Mouse (Mus musculus) lung, embryonic 16.5 days (tissue): ENCODE measurements around the gene Rnf224. TPM values are rescaled to one million over a fixed set of nuclear protein-coding genes. Genes with fewer than 3 reads are reported as not detected.

Experiments used
- ATAC-seq: fragments of 200-750 bp; cut with Nextera tagmentation; 2 replicates; pipeline ENCODE4 v1.8.0; 2017; ENCODE audit warnings: low read depth, mild to moderate bottlenecking, moderate library complexity
- H3K27ac ChIP-seq: fragments of 300-500 bp; sonication (generic); 2 replicates; pipeline ENCODE4 v1.5.1; 2014; ENCODE audit warnings: mild to moderate bottlenecking, control low read depth, low read length
- H3K27me3 ChIP-seq: fragments of 300-500 bp; sonication (generic); 2 replicates; pipeline ENCODE4 v1.6.1; 2014; ENCODE audit warnings: low read depth, low read length, mixed read lengths; ENCODE audit not compliant: control insufficient read depth, insufficient read depth
- H3K36me3 ChIP-seq: fragments of 300-500 bp; sonication (generic); 2 replicates; pipeline ENCODE4 v1.6.1; 2014; ENCODE audit warnings: low read length; ENCODE audit not compliant: control insufficient read depth, insufficient read depth
- H3K4me1 ChIP-seq: fragments of 300-500 bp; sonication (generic); replicated peaks from 2 replicates; pipeline ENCODE4 v1.6.1; 2014; ENCODE audit warnings: low read length, mixed read lengths; ENCODE audit not compliant: control insufficient read depth, insufficient read depth
- H3K4me2 ChIP-seq: fragments of 300-500 bp; sonication (generic); 2 replicates; pipeline ENCODE4 v1.6.1; 2014; ENCODE audit warnings: low read depth, low read length, control low read depth
- H3K4me3 ChIP-seq: fragments of 300-500 bp; sonication (generic); 2 replicates; pipeline ENCODE4 v1.5.1; 2014; ENCODE audit warnings: mild to moderate bottlenecking, low read length, control low read depth
- H3K9ac ChIP-seq: fragments of 300-500 bp; sonication (generic); 2 replicates; pipeline ENCODE4 v1.6.1; 2014; ENCODE audit warnings: low read length, control low read depth
- H3K9me3 ChIP-seq: fragments of 300-500 bp; sonication (generic); 2 replicates; pipeline ENCODE4 v1.6.1; 2016; ENCODE audit warnings: low read length; ENCODE audit not compliant: control insufficient read depth
- WGBS: fragments of 180-500 bp; shearing (Covaris S2); extraction: QIAGEN DNeasy Blood & Tissue Kit; methylation state at CpG from one replicate; pipeline ENCODE4 v1.1.7; 2014; 5-methylcytosine and 5-hydroxymethylcytosine counted together
- polyA plus RNA-seq: library from polyadenylated mRNA; unstranded; fragments of >200 nt; fragmentation: Nextera tagmentation; extraction: Ambion mirVana; gene quantifications from 2 replicates; pipeline ENCODE4 v1.2.1, GENCODE M21; 2015

Rnf224 gene
- polyA plus RNA-seq, result not detected in 2 replicates

DNA sequence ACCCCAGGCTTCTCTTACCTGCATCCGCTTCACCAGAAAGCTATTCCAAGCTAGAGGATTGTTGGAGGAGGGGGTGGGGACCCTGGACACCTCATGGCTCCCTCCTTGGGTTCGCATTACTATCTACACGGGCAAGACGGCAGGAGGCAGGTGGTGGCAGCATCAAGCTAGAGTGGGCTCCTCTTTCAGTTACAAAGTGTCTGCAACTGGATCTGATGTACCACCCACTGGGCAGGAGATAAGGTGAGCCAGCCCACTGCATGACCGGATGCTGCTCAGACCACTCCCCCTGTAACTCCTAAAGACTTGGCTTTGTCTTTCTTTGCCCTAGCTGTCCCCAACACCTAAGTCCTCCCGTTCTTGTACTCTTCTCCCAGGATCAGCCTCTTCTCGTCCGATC lies at the start of gene Rnf224:
Gene Rnf224, minus strand, starts transcription at position 174 of the 400 bp plus-strand sequence.
- Histone ChIP-seq H3K4me2 (no peak within 1 kb of the TSS), H3K36me3 (no peaks in the 10 kb centered on the region), H3K4me3 (no peak within 1 kb of the TSS), H3K4me1 (peaks cover 8% of the 10 kb centered on the region), H3K9ac (no peak within 1 kb of the TSS), H3K9me3 (no peaks in the 10 kb centered on the region), H3K27ac (no peak within 1 kb of the TSS), H3K27me3 (peaks cover 1% of the 10 kb centered on the region)
- ATAC-seq, result no peak
- 24% methylated on average over 8 of the region's 8 CpGs for WGBS

DNA sequence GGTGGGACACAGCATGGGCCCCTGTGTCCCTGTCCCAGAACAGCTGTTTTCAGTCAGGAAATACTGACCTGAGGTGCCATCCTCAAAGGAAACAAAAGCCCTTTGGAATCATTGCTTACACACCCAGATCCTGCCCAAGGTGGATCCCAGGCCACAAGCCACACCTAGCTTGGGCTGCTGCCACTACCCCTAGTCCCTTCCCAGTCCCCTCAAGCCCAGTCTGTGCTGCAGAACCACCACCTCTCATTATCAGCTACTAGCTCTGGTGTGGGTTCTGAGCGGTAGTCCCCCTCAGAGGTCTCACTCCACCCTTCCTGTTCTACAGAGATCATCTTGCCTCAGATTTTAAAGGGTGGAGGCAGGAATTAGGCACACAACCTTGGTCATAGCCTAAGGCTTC lies 49.7 kb upstream of the Rnf224 start:
- ATAC-seq, result peak; percentile 16; the same call in 1 of the 2 replicates
- Histone ChIP-seq H3K9ac (peak overlapping the region; percentile 43; the same call in 1 of the 2 replicates), H3K4me1 (peaks cover 21% of the 10 kb centered on the region), H3K9me3 (no peaks in the 10 kb centered on the region), H3K27ac (peak overlapping the region; percentile 92), H3K4me3 (no peak overlapping the region), H3K4me2 (peak overlapping the region; percentile 30; the same call in 1 of the 2 replicates), H3K36me3 (peaks cover 33% of the 10 kb centered on the region), H3K27me3 (peaks cover 29% of the 10 kb centered on the region)
- 68% methylated on average over 1 of the region's 1 CpGs for WGBS

GRCm38 (mm10) chr2:25285551-25285950 lies 49.0 kb upstream of the Rnf224 start:
- Histone ChIP-seq H3K36me3 (peaks cover 37% of the 10 kb centered on the region), H3K4me1 (peaks cover 14% of the 10 kb centered on the region), H3K9ac (no peak overlapping the region), H3K27me3 (peaks cover 21% of the 10 kb centered on the region), H3K9me3 (no peaks in the 10 kb centered on the region), H3K4me3 (no peak overlapping the region), H3K4me2 (no peak overlapping the region), H3K27ac (peak overlapping the region; percentile 92)
- no peak for ATAC-seq
- WGBS, result 82% methylated on average over 2 of the region's 2 CpGs

DNA sequence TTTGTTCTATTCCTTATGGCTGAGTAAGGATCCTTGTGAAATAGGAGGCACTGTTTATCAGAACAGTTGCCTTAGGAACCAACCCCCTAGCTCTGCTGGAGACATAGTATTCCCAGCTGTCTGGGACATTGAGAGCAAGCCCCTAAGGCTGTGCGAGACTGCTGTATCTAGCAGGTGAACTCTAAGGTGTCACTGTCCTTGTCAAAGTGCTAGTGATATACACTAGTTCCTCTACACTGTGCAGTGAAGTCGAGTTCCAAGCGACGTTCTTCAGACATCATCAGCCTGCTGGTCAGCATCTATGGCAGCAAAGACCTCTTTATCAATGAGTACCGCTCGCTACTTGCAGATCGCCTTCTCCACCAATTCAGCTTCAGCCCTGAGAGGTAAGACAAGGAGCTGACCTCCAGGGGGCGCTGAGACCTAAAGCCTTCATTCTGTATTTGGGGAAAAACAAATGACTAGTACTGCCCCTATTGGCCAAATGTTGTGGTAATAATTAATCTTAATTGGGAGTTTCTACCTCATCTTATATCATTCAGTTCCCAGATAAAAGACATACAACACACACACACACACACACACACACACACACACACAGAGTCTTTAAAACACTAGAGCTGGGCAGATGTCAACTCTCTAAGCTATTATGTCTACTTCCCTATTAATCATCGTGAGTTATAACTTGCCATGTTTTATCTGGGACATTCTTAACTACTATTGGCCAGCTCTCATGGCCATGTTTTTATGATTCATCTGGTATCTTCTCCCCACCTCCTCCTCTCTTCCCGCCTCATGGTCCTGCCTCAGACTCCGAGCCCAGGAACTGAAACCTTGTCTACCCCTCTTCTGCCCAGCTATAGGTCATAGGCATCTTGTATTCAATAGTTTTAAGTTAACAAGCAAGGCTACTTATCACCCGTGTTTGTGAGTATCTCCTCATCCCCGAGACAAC lies 42.6 kb upstream of the Rnf224 start:
- peak; percentile 47 for ATAC-seq

GRCm38 (mm10) chr2:25273010-25273409 lies 36.4 kb upstream of the Rnf224 start:
- 26% methylated on average over 16 of the region's 16 CpGs for whole genome bisulfite sequencing

More for the DNA sequence above, 42.6 kb upstream of the Rnf224 start:
- Histone ChIP-seq H3K9ac (no peak overlapping the region), H3K4me3 (no peak overlapping the region), H3K27me3 (no peaks in the 10 kb centered on the region), H3K4me1 (no peaks in the 10 kb centered on the region), H3K4me2 (no peak overlapping the region), H3K27ac (no peak overlapping the region), H3K36me3 (peaks cover 62% of the 10 kb centered on the region), H3K9me3 (no peaks in the 10 kb centered on the region)
- WGBS, result 57% methylated on average over 13 of the region's 13 CpGs

DNA sequence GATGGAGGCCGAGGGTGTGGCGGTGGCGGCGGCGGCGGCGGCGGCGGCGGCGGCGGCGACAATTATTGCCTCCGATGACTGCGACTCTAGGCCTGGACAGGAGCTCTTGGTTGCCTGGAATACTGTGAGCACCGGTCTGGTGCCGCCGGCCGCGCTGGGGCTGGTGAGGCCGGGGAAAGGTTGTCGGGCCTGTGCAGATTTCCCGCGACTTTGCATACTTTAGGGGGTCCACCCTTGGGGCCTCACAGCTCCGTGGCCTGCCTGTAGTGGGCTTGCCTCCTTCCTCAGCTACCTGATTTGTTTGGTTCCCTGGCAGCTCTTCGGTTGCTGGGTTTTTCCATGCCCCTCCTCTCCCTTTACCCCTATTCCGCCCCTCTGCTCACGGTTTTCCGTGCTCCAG lies 35.9 kb upstream of the Rnf224 start:
- peak; percentile 59 for ATAC-seq
- H3K27ac ChIP-seq, result no peak overlapping the region
- peaks cover 16% of the 10 kb centered on the region for H3K4me1 ChIP-seq
- WGBS, result under 1% methylated on average over 27 of the region's 29 CpGs
- no peaks in the 10 kb centered on the region for H3K27me3 ChIP-seq
- H3K9ac ChIP-seq, result peak overlapping the region; percentile 89
- H3K4me2 ChIP-seq, result peak overlapping the region; percentile 88
- H3K36me3 ChIP-seq, result peaks cover 28% of the 10 kb centered on the region
- no peaks in the 10 kb centered on the region for H3K9me3 ChIP-seq
- H3K4me3 ChIP-seq, result peak overlapping the region; percentile 79

More at GRCm38 (mm10) chr2:25273010-25273409, 36.4 kb upstream of the Rnf224 start:
- H3K4me3 ChIP-seq, result peak overlapping the region; percentile 79
- no peak overlapping the region for H3K27ac ChIP-seq
- H3K27me3 ChIP-seq, result no peaks in the 10 kb centered on the region
- H3K4me1 ChIP-seq, result peaks cover 16% of the 10 kb centered on the region
- no peaks in the 10 kb centered on the region for H3K9me3 ChIP-seq
- H3K36me3 ChIP-seq, result peaks cover 33% of the 10 kb centered on the region
- H3K9ac ChIP-seq, result peak overlapping the region; percentile 89
- no peak for ATAC-seq
- H3K4me2 ChIP-seq, result peak overlapping the region; percentile 88

DNA sequence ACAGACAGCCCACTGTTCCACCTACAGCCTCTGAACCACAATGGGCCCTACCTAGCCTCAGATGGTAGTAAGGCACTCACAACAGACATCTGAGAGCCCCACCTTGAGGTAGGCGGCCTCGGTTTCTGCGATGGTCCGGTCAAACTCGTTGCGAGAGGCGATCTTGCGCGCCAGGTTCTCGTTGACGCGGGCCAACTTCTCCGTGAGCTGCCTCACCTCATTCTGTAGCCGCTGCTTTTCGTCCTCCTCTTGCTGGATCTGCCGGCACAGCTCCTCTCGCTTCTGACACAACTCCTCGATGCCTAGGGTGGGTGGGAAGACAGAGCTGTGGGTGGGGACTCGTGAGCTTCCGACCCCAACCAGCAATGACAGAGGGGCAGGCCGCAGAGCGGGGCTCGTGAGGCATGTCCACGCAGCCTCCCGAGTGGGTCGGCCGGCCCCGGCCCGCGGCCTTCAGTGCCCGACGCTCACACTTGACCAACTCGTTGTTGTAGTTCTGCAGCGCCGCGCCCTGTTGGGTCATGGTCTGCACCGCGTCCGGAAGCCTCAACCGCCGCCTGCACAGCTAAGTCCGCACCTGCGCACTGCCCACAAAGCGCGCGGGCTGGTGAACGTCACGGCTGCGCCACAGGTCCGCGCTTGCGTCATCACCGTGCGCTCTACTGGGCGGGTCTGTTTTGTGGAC lies 35.4 kb upstream of the Rnf224 start, which contains the start of the genes Ssna1 and Anapc2:
Gene Ssna1, minus strand, starts transcription at position 612 of the 685 bp plus-strand sequence.
Gene Anapc2, plus strand, starts transcription at position 652 of the 685 bp plus-strand sequence.
- H3K9me3 ChIP-seq, result no peaks in the 10 kb centered on the region
- H3K27ac ChIP-seq, result peak within 1 kb of the TSS; percentile 82
- ATAC-seq, result peak; percentile 97
- peak within 1 kb of the TSS; percentile 79 for H3K4me3 ChIP-seq
- WGBS, result under 1% methylated on average over 54 of the region's 55 CpGs
- peak within 1 kb of the TSS; percentile 88 for H3K4me2 ChIP-seq
- peak within 1 kb of the TSS; percentile 89 for H3K9ac ChIP-seq
- H3K27me3 ChIP-seq, result no peaks in the 10 kb centered on the region
- peaks cover 16% of the 10 kb centered on the region for H3K4me1 ChIP-seq
- peaks cover 24% of the 10 kb centered on the region for H3K36me3 ChIP-seq

GRCm38 (mm10) chr2:25267746-25268309 lies 31.2 kb upstream of the Rnf224 start:
- Histone ChIP-seq H3K4me1 (peaks cover 36% of the 10 kb centered on the region), H3K4me2 (no peak overlapping the region), H3K36me3 (peaks cover 3% of the 10 kb centered on the region; the same call in 1 of the 2 replicates), H3K4me3 (no peak overlapping the region), H3K9ac (no peak overlapping the region), H3K27ac (no peak overlapping the region), H3K9me3 (no peaks in the 10 kb centered on the region), H3K27me3 (peaks cover 5% of the 10 kb centered on the region)
- ATAC-seq, result no peak
- WGBS, result 63% methylated on average over 4 of the region's 4 CpGs
